Mouse (Mus musculus): ENCODE measurements around the gene Ccnj. TPM values are rescaled to one million over a fixed set of nuclear protein-coding genes. Genes with fewer than 3 reads are reported as not detected.

Ccnj gene
- 6.4 and 7.4 TPM in 2 replicates for total RNA-seq (2017)

- peak; percentile 83 for ATAC-seq (replicated peaks; ENCODE audit: low read depth, poor library complexity, severe bottlenecking)
These were observed at the start of gene Ccnj for GRCm38 (mm10) chr19:40830703-40831415. Ccnj (plus strand) TSS chr19:40831279.

DNA sequence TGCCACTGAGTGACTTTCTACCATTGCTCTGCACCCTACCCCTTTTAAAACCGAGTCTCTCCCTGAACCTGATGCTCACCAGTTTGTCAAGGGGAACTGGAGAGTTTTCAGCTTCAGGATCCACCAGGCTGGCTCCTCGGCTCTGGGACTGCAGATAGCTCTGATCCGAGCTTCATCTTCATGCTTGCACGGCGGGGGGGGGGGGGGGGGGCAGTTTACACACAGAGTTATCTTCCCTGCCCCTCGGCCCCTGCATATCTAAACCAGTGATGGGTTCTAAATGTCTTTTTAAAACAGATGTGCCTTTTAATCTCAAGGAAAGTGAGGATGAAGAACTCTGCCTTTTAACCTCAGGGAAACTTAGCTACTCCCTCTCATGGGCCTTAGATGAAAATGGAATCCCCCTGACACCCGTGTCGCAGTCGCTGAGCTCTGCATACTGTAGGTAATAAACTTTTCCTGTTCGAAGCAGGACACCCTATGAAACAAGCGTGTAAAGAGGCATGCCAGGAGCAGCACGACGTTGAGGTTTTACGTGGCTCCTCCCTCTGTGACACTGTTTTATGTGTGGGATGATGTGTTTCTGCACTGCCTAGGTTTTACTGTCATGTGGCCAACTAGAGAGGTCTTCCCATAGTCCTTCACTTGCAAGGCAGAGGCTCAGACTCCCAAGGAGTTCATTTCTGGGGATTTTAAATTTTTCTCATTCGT, 42.9 kb upstream of the Ccnj start:
- peak; percentile 48; the same call in 1 of the 2 replicates for ATAC-seq (replicated peaks; ENCODE audit: low read depth, poor library complexity, severe bottlenecking)

- ATAC-seq (replicated peaks; ENCODE audit: low read depth, poor library complexity, severe bottlenecking) = peak; percentile 83
These were observed 42.4 kb upstream of the Ccnj start for GRCm38 (mm10) chr19:40788715-40789084.

GRCm38 (mm10) chr19:40805176-40805737, 25.8 kb upstream of the Ccnj start:
- no peak for ATAC-seq (replicated peaks; ENCODE audit: low read depth, poor library complexity, severe bottlenecking)

- ATAC-seq (replicated peaks; ENCODE audit: low read depth, poor library complexity, severe bottlenecking) = peak; percentile 55
These were observed 21.2 kb upstream of the Ccnj start for GRCm38 (mm10) chr19:40809858-40810257.

DNA sequence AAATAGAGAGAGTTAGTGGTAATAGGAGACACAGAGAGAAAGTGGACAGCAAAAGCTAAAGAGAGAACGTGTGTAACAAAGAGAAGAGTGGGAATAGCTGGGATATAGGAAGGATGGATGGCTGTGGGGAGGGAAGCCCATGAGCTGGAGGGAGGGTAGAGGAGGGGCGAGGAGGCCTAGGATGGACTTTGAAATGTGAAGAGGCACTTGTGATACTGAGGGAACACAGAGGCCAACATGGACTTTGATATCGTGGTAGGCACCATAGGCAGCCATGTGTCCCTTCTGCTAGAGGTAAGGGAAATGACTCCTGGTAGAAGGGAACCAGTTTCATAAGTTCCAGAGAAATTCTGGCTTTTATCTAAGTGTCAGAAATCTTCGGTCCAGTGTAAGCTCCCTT, 19.2 kb upstream of the Ccnj start:
- ATAC-seq (replicated peaks; ENCODE audit: low read depth, poor library complexity, severe bottlenecking) = no peak

DNA sequence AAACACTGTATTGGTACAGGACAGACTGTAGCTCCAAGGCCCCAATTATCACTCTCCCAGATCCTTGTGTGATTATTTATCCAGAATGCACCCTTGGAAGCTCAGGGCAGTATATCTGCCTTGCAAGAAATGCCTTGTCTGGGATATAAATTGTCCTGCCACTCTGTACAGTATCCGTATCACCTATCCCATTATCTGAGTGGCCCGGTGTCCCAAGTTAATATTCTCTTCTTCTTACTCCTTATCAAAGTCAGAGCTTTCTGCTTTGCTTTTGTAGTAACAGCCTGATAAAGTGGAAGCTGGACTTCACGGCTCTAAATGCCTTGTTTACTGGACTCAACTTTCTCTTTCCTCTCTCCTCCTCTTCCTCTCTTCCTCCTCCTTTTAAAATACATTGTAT, 18.3 kb upstream of the Ccnj start:
- ATAC-seq (replicated peaks; ENCODE audit: low read depth, poor library complexity, severe bottlenecking) = no peak

DNA sequence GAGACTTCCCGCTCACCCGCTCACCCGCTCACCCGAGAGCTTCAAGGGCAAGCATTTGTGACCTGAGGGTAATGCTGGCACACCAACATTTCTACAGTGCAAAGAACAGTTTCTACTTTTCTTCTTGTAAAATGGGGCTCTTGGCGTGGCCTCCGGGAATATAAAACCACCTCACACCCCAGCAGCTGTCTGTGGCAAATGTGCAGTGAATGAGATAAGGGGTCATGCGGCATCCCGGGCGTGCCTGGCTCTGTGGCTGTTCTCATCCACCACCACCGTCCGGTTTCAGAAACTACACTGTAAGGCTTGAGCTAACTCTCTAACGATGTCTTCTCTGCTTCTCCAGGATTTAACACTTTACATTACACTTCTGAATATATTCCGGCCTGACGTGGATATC, 17.7 kb upstream of the Ccnj start:
- ATAC-seq (replicated peaks; ENCODE audit: low read depth, poor library complexity, severe bottlenecking) = peak; percentile 93

GRCm38 (mm10) chr19:40815645-40816183, 15.4 kb upstream of the Ccnj start:
- no peak for ATAC-seq (replicated peaks; ENCODE audit: low read depth, poor library complexity, severe bottlenecking)

DNA sequence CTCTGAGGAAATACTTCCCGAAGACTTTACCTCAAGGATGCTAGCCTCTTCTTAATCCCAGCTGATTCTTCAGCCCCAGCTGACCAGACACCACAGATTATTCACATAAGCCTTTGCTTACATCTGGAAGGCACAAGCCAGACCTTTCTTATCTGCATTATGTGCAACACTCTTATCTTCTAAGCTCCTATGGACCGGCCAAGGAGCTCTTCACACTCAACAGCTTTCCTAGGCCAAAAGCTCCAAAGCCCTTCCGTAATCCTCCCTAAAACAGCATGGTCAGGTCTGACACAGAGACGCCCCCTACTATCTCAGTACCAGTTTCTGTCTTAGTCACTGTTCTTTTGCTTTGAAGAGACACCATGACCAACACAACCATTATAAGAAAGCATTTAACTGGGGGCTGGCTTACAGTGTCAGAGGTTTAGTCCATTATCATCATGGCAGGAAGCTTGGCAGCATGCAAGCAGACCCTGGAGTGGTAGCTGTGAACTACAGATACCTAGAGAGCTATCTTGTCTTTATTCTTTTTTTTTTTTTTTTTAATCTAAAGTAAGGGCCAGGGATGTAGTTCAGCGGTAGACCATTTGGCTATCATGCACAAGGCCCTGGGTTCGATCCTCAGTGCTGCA, 13.1 kb upstream of the Ccnj start:
- peak; percentile 8; the same call in 1 of the 2 replicates for ATAC-seq (replicated peaks; ENCODE audit: low read depth, poor library complexity, severe bottlenecking)

GRCm38 (mm10) chr19:40818764-40819163, 12.3 kb upstream of the Ccnj start:
- ATAC-seq (replicated peaks; ENCODE audit: low read depth, poor library complexity, severe bottlenecking) = peak; percentile 89

- peak; percentile 33; the same call in 1 of the 2 replicates for ATAC-seq (replicated peaks; ENCODE audit: low read depth, poor library complexity, severe bottlenecking)
These were observed 9.7 kb upstream of the Ccnj start for GRCm38 (mm10) chr19:40821306-40821825.

DNA sequence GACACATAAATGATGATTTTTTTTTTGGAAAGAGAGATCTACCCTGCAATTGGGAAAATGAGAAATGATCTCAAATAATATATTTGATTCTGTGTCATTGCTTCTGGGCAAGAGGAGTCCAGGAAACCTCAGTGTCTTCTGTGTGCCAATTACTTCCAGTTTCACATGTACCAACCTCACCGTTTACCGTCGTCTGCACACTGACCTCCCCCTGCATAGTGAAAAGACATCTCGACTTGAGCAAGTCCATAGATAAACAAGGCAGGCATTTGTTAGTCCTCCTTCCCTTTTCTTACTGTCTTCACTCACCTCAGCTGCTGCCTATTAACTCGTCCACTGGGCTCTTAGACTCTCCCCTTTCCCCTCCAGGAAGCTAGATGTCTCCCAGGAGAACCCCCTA, 5.4 kb upstream of the Ccnj start:
- ATAC-seq (replicated peaks; ENCODE audit: low read depth, poor library complexity, severe bottlenecking) = peak; percentile 30; the same call in 1 of the 2 replicates

DNA sequence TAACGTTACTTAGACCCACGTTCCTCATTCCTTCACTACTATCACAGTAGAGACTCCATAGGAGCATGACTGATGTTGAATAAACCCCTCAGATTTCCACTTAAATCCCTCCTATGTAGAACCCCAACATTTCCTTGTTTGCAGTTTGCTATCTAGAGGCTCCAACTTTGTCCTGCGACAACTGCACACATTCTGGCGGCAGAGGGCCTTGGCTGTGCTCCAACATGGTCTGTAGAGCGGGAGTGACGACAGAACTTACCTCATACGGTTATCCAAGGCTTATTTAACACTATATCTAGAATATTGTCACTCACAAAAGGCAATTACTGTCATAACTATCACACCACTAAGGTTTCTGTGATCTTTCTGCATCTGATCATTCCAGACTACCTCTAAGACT, 4.3 kb upstream of the Ccnj start:
- no peak for ATAC-seq (replicated peaks; ENCODE audit: low read depth, poor library complexity, severe bottlenecking)

- ATAC-seq (replicated peaks; ENCODE audit: low read depth, poor library complexity, severe bottlenecking) = no peak
These were observed 881 bp upstream of the Ccnj start for GRCm38 (mm10) chr19:40830198-40830597.

DNA sequence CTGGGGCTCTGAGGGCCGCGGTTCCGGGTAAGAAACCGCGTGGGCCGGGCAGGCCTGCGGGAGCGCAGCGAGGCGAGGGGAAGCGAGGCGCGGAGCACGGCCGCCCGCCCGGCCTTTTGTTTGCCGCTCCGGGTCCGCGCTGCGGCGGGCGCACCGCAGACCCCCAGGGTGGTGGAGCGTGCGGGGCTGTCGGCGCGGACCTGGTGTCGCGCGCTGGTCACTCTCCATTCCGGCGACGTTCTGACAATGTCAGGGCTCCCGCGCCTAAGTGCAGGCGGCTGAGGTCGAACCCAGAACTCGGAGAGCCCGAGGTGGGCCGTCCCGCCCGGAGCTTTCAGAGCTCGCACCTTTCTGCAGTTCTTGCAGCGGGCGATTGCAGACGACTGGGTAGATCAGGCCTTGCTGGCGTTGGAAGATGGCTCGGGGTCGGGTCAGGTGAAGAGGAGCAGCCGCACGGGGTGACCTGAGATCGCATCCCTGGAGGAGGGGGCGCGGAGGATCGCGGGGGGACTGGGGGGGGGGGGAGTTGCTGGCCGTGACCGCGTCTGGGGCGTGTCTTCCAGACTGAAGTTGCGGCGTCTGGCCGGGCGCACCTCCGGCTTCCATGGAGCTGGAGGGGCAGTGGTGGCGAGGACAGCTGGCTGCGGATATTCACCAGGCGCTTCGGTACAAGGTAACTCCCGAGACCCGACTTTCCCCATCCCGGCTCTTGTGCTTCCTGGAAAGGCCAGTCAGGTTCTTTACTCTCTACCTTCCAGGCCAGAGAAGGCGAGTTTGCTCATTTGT, 530 bp downstream of the Ccnj start:
- peak; percentile 34; the same call in 1 of the 2 replicates for ATAC-seq (replicated peaks; ENCODE audit: low read depth, poor library complexity, severe bottlenecking)

DNA sequence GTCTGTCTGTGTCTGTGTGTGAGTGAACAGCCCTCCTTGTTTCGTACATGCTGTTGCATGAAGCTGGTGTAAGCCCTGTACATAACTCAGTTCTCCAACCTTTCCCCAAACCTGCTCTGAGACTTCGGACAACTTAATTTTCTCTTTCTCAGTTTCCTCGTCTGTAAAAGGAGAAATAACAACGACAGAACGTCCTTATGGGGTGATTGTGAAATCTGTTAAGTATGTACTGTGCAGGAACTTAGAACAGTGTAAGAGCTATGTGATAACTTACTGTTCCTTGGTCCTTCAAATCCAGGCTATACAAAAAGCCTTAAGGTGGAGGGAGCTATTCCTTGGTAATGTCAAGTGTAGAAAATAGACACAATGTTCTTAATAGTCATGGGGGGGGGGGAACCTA, 1.3 kb downstream of the Ccnj start:
- peak; percentile 24; the same call in 1 of the 2 replicates for ATAC-seq (replicated peaks; ENCODE audit: low read depth, poor library complexity, severe bottlenecking)

- no peak for ATAC-seq (replicated peaks; ENCODE audit: low read depth, poor library complexity, severe bottlenecking)
These were observed 3.4 kb downstream of the Ccnj start for GRCm38 (mm10) chr19:40834436-40834835.

DNA sequence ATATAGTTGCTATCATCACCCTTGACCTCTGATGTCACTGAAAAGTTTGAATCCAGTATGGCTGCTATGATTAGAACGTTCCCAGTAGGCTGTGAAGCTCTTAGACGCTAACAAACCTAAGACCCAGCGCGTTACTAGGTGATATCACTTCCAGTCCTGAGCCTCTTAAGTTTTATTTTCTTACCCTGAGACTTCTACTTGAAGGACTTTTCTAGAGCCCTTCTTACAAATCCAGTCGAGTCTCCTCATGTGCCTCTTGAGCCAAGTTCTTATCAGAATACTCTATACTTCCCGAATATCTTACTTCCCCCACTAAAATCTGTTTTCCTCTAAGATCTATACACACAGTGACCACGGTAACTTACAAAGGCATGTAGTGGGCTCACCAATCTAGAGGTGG, 7.1 kb downstream of the Ccnj start:
- no peak for ATAC-seq (replicated peaks; ENCODE audit: low read depth, poor library complexity, severe bottlenecking)
